Mouse (Mus musculus) stomach, postnatal 0 days (tissue): ENCODE measurements around the gene Pgc. TPM values are rescaled to one million over a fixed set of nuclear protein-coding genes. Genes with fewer than 3 reads are reported as not detected.

Source experiments
- ATAC-seq: fragments of 200-750 bp; cut with Nextera tagmentation; 2 replicates; pipeline ENCODE4 v1.8.0; 2017; ENCODE audit not compliant: low FRiP score, low TSS enrichment
- DNase-seq: peaks from one replicate; pipeline ENCODE4 v3.0.0-alpha.2; 2016; ENCODE audit warnings: low spot score
- H3K27ac ChIP-seq: fragments of 300-500 bp; sonication (generic); replicated peaks from 2 replicates; pipeline ENCODE4 v1.5.1; 2014; ENCODE audit warnings: mild to moderate bottlenecking, control low read depth
- H3K27me3 ChIP-seq: fragments of 300-500 bp; sonication (generic); 2 replicates; pipeline ENCODE4 v1.6.1; 2014; ENCODE audit warnings: low read length; ENCODE audit not compliant: control insufficient read depth, insufficient read depth
- H3K36me3 ChIP-seq: fragments of 300-500 bp; sonication (generic); 2 replicates; pipeline ENCODE4 v1.6.1; 2014; ENCODE audit warnings: low read length, mixed read lengths; ENCODE audit not compliant: control insufficient read depth, insufficient read depth
- H3K4me1 ChIP-seq: fragments of 300-500 bp; sonication (generic); replicated peaks from 2 replicates; pipeline ENCODE4 v1.6.1; 2014; ENCODE audit warnings: antibody characterized with exemption; ENCODE audit not compliant: control insufficient read depth, insufficient read depth
- H3K4me2 ChIP-seq: fragments of 300-500 bp; sonication (generic); replicated peaks from 2 replicates; pipeline ENCODE4 v1.6.1; 2014; ENCODE audit warnings: low read depth, mild to moderate bottlenecking, control low read depth, moderate library complexity
- H3K4me3 ChIP-seq: fragments of 300-500 bp; sonication (generic); 2 replicates; pipeline ENCODE4 v1.5.1; 2014; ENCODE audit warnings: low read depth, low read length, control low read depth
- H3K9ac ChIP-seq: fragments of 300-500 bp; sonication (generic); 2 replicates; pipeline ENCODE4 v1.6.1; 2014; ENCODE audit warnings: mild to moderate bottlenecking, low read length, control low read depth, mixed read lengths
- H3K9me3 ChIP-seq: fragments of 300-500 bp; sonication (generic); 2 replicates; pipeline ENCODE4 v1.6.1; 2016; ENCODE audit warnings: low read length; ENCODE audit not compliant: control insufficient read depth
- CTCF ChIP-seq: IDR thresholded peaks from 2 replicates; pipeline ENCODE4 v1.5.1; 2016; ENCODE audit warnings: antibody characterized with exemption, low read depth, mild to moderate bottlenecking, moderate library complexity
- EP300 ChIP-seq: optimal IDR thresholded peaks from 2 replicates; pipeline ENCODE3; 2016; ENCODE audit warnings: antibody characterized with exemption
- WGBS: fragments of 180-500 bp; shearing (Covaris S2); extraction: QIAGEN DNeasy Blood & Tissue Kit; methylation state at CpG from one replicate; pipeline ENCODE4 v1.1.7; 2014; 5-methylcytosine and 5-hydroxymethylcytosine counted together
- polyA plus RNA-seq: library from polyadenylated mRNA; unstranded; fragments of >200 nt; fragmentation: Nextera tagmentation; extraction: Ambion mirVana; gene quantifications from 2 replicates; pipeline ENCODE4 v1.2.1, GENCODE M21; 2015

Gene Pgc
- 1,647 and 1,784 TPM in 2 replicates for polyA plus RNA-seq

- Histone ChIP-seq H3K9ac (no peak within 1 kb of the TSS), H3K9me3 (no peaks in the 10 kb centered on the region), H3K4me1 (0 out of 2 replicates have a peak, but pooled peaks cover 3% of the 10 kb centered on the region), H3K36me3 (no peaks in the 10 kb centered on the region), H3K27ac (no peak within 1 kb of the TSS), H3K4me3 (peak within 1 kb of the TSS; percentile 6; the same call in 1 of the 2 replicates), H3K27me3 (no peaks in the 10 kb centered on the region), H3K4me2 (peak within 1 kb of the TSS; percentile 17; the same call in 1 of the 2 replicates)
- no peak for TF ChIP-seq CTCF
- TF ChIP-seq EP300: no peak
- WGBS: 59% methylated on average over 11 of the region's 11 CpGs
- DNase-seq (peak; percentile 87), ATAC-seq (peak; percentile 72)
Measured at GRCm38 (mm10) chr17:47726566-47726965, at the start of gene Pgc. Gene Pgc, plus strand, starts transcription at chr17:47726842.

GRCm38 (mm10) chr17:47678238-47678637 lies 48.4 kb upstream of the Pgc start:
- H3K4me1 ChIP-seq: no peaks in the 10 kb centered on the region
- no peak overlapping the region for H3K4me3 ChIP-seq
- no peak overlapping the region for H3K27ac ChIP-seq
- no peak overlapping the region for H3K9ac ChIP-seq
- no peak for TF ChIP-seq CTCF
- TF ChIP-seq EP300: no peak
- H3K27me3 ChIP-seq: no peaks in the 10 kb centered on the region
- no peak overlapping the region for H3K4me2 ChIP-seq
- 0 out of 2 replicates have a peak, but pooled peaks cover 3% of the 10 kb centered on the region for H3K36me3 ChIP-seq
- peak; percentile 78; the same call in 1 of the 2 replicates for ATAC-seq
- no peaks in the 10 kb centered on the region for H3K9me3 ChIP-seq
- 66% methylated on average over 5 of the region's 5 CpGs for WGBS
- DNase-seq: no peak

GRCm38 (mm10) chr17:47678702-47679101 lies 47.9 kb upstream of the Pgc start:
- DNase-seq (no peak), ATAC-seq (no peak)
- TF ChIP-seq CTCF (no peak), EP300 (no peak)
- Histone ChIP-seq H3K27me3 (no peaks in the 10 kb centered on the region), H3K36me3 (0 out of 2 replicates have a peak, but pooled peaks cover 3% of the 10 kb centered on the region), H3K27ac (no peak overlapping the region), H3K4me2 (no peak overlapping the region), H3K4me1 (no peaks in the 10 kb centered on the region), H3K9ac (no peak overlapping the region), H3K4me3 (no peak overlapping the region), H3K9me3 (no peaks in the 10 kb centered on the region)
- whole genome bisulfite sequencing: 67% methylated on average over 5 of the region's 5 CpGs

DNA sequence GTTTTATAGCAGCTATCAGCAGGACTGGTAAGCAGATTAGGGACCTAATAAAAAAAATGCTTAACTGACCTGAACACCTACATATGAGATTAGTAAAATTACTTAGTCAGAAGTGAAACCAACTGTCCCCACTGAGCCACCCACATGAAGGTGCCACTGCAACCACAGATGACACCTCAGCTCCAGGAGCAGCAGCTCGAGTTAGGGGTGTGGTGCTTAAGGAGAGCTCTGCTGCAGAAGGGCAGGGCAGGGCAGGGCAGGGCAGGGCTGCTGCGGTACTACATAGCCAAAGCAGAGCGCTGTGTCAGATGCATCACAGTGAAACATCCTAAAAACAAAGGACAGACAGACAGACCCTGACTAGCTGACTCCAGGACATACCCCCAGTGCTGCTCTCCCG lies 43.8 kb upstream of the Pgc start:
- Histone ChIP-seq H3K36me3 (0 out of 2 replicates have a peak, but pooled peaks cover 5% of the 10 kb centered on the region), H3K27ac (no peak overlapping the region), H3K4me3 (no peak overlapping the region), H3K4me1 (0 out of 2 replicates have a peak, but pooled peaks cover 3% of the 10 kb centered on the region), H3K9me3 (no peaks in the 10 kb centered on the region), H3K9ac (no peak overlapping the region), H3K27me3 (no peaks in the 10 kb centered on the region), H3K4me2 (no peak overlapping the region)
- ATAC-seq: no peak
- DNase-seq: no peak
- TF ChIP-seq EP300 (no peak), CTCF (no peak)
- 67% methylated on average over 4 of the region's 4 CpGs for WGBS

DNA sequence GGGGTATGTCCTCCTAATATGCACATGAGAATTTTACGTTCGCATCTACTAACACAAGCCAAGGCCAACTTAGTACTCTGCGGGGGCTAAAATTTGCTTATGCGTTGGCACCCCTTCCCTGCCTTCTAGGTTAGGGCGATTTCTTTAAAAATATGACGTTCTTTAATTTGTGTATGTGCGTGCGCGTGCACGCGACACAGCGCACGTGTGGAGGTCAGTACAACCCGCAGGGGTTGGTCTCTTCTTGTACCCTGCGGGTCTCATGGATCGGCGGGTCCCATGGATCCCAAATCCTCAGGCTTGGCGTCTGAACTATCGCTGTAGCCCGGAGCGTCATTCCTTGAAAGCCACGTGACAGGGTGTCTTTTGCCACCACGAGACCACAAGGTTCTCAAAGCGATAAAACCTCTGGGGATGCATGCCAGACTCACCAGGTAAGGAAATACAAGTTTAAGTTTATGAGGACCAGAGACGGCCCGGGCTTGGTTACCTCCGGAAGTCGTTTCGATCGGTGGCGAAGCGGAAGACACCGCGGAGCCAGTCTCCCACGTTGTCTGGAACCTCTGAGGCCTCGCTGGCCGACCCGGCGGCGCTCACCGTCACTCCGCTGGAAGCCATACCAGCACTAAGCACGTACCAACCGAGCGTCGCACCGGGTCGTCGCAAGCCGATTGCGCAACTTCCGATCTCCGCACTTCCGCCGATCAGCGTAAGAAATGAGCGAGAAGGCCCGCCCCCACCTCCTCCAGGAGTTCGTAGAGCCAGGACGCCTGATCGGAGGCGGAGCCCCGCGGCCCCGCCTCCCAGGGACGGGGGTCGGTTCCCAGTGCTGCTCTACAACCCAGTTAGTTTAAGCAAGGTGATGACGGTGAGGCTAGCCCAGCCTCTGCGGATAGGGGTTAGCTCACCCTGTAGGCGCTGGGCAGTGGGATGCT lies 39.0 kb upstream of the Pgc start:
- Histone ChIP-seq H3K9ac (peak overlapping the region; percentile 81), H3K27ac (peak overlapping the region; percentile 82), H3K4me1 (0 out of 2 replicates have a peak, but pooled peaks cover 3% of the 10 kb centered on the region), H3K36me3 (0 out of 2 replicates have a peak, but pooled peaks cover 2% of the 10 kb centered on the region), H3K9me3 (no peaks in the 10 kb centered on the region), H3K4me2 (peak overlapping the region; percentile 94), H3K27me3 (no peaks in the 10 kb centered on the region), H3K4me3 (peak overlapping the region; percentile 79)
- DNase-seq: peak; percentile 96
- TF ChIP-seq CTCF (no peak), EP300 (no peak)
- WGBS: under 1% methylated on average over 70 of the region's 70 CpGs
- peak; percentile 91 for ATAC-seq

DNA sequence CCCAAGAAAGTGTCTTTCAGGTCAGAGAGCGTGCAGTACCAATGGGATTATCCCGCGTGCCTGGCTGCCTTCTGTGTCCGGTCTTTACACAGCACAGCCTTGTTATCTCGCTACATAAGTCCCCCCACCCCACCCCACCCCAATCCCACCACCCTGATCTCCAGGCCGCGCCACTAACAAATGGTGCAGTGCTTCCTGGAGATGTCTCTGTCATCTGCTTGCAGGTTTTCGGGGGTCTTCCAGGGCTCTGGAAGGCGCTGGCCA lies 38.4 kb upstream of the Pgc start, which contains the start of gene Tomm6:
Gene Tomm6, minus strand, starts transcription at position 43 of the 264 bp plus-strand sequence.
- Histone ChIP-seq H3K27ac (peak within 1 kb of the TSS; percentile 82), H3K4me3 (peak within 1 kb of the TSS; percentile 79), H3K4me1 (0 out of 2 replicates have a peak, but pooled peaks cover 3% of the 10 kb centered on the region), H3K27me3 (no peaks in the 10 kb centered on the region), H3K4me2 (peak within 1 kb of the TSS; percentile 94), H3K9me3 (no peaks in the 10 kb centered on the region), H3K36me3 (0 out of 2 replicates have a peak, but pooled peaks cover 2% of the 10 kb centered on the region), H3K9ac (peak within 1 kb of the TSS; percentile 81)
- TF ChIP-seq EP300 (no peak), CTCF (no peak)
- DNase-seq (no peak), ATAC-seq (no peak)
- 0% methylated on average over 9 of the region's 9 CpGs for WGBS
